Mouse (Mus musculus) C2C12 (cell line): ENCODE measurements around the gene Hist4h4.

Source experiments
- CEBPB ChIP-seq: IDR thresholded peaks from one replicate; pipeline ENCODE4 v1.6.1; 2011; ENCODE audit warnings: low read depth, mild to moderate bottlenecking, control low read depth, moderate library complexity
- CTCF ChIP-seq: IDR thresholded peaks from one replicate; pipeline ENCODE4 v1.5.1; 2011; ENCODE audit not compliant: control insufficient read depth, insufficient read depth, insufficient read length
- FOSL1 ChIP-seq: IDR thresholded peaks from one replicate; pipeline ENCODE4 v1.8.0; 2011; ENCODE audit warnings: mild to moderate bottlenecking, low read length; ENCODE audit not compliant: poor library complexity, insufficient read depth, severe bottlenecking
- MAX ChIP-seq: IDR thresholded peaks from one replicate; pipeline ENCODE4 v1.6.1; 2011; ENCODE audit warnings: mild to moderate bottlenecking, control low read depth
- MYOD1 ChIP-seq: IDR thresholded peaks from one replicate; pipeline ENCODE4 v1.6.1; 2011; ENCODE audit warnings: low read depth; ENCODE audit not compliant: control insufficient read depth, insufficient read length
- MYOG ChIP-seq: IDR thresholded peaks from one replicate; pipeline ENCODE4 v1.6.1; 2011; ENCODE audit not compliant: control insufficient read depth, insufficient read length; ENCODE audit errors: extremely low read depth
- USF1 ChIP-seq: IDR thresholded peaks from one replicate; pipeline ENCODE4 v1.6.1; 2011; ENCODE audit warnings: low read depth, mild to moderate bottlenecking, control low read depth, moderate library complexity

DNA sequence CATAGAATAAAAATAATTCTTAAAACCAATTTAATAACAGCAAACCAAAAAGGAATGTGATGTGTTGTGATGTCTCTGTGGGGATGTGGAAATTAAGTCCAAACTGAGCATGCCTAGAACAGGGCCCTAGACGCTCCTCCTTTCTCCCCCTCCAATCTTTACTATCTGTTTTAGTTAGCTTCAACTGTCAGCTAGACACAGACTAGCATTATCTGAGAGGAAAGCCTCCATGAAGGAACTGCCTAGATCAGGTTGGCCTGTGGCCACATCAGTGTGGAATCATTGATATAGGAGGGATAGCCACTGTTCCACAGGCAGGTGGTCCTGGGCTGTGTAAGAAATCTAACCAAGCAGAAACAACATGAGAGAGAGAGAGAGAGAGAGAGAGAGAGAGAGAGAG, 9.1 kb downstream of the Hist4h4 start:
- TF ChIP-seq CTCF (no peak), MAX (no peak), MYOG (no peak), USF1 (no peak), MYOD1 (no peak), CEBPB (no peak), FOSL1 (no peak)
